Mouse (Mus musculus): ENCODE results near the gene Chd4. TPM values are rescaled to one million over a fixed set of nuclear protein-coding genes. Genes with fewer than 3 reads are reported as not detected.
"Not testable (repeated sequence)": the region's sequence is repeated elsewhere in the genome, so short reads cannot be mapped to it uniquely, and the experiment has no call there.

The Chd4 gene
- total RNA-seq, 1 experiment from 2014 or later = 599 TPM

- ATAC-seq (replicated peaks in 1 of 2; ENCODE audit: insufficient read depth in 1 of 2, low FRiP score in 2 of 2, low TSS enrichment in 1 of 2, low read depth in 1 of 2, poor library complexity in 2 of 2, severe bottlenecking in 2 of 2) = no peak
Observed at GRCm38 (mm10) chr6:125149569-125149950, 53.8 kb downstream of the Chd4 start.

- no peak for ATAC-seq (replicated peaks in 1 of 2; ENCODE audit: insufficient read depth in 1 of 2, low FRiP score in 2 of 2, low TSS enrichment in 1 of 2, low read depth in 1 of 2, poor library complexity in 2 of 2, severe bottlenecking in 2 of 2)
Observed at GRCm38 (mm10) chr6:125152212-125153017, 56.6 kb downstream of the Chd4 start.

- no peak for ATAC-seq (replicated peaks in 1 of 2; ENCODE audit: insufficient read depth in 1 of 2, low FRiP score in 2 of 2, low TSS enrichment in 1 of 2, low read depth in 1 of 2, poor library complexity in 2 of 2, severe bottlenecking in 2 of 2)
Observed at GRCm38 (mm10) chr6:125153018-125153389, 57.2 kb downstream of the Chd4 start.

DNA sequence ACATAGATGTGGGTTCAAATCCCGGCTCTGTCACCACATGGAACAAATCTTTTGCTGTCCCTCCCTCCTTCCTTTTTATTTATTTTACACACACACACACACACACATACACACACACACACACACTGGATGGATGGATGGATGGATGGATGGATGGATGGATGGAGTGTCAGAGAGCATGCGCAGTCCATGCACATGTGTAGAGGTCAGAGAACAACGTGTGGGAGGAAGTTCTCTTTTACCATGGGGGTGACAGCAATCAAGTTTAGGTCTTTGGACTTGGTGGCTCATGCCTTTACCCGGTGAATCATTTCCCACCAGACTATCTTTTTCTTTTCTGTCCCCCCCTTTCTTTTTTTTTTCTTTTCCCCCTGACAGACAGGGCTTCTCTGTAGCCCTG, 57.9 kb downstream of the Chd4 start:
- no peak for ATAC-seq (replicated peaks in 1 of 2; ENCODE audit: insufficient read depth in 1 of 2, low FRiP score in 2 of 2, low TSS enrichment in 1 of 2, low read depth in 1 of 2, poor library complexity in 2 of 2, severe bottlenecking in 2 of 2)

- ATAC-seq (replicated peaks in 1 of 2; ENCODE audit: insufficient read depth in 1 of 2, low FRiP score in 2 of 2, low TSS enrichment in 1 of 2, low read depth in 1 of 2, poor library complexity in 2 of 2, severe bottlenecking in 2 of 2) = 0 out of 4 replicates have a peak, but pooled peaks of 1 of the 2 experiments have one; percentile 17
Observed at GRCm38 (mm10) chr6:125154550-125154949, 58.8 kb downstream of the Chd4 start.

GRCm38 (mm10) chr6:125155262-125155661, 59.5 kb downstream of the Chd4 start:
- ATAC-seq (replicated peaks in 1 of 2; ENCODE audit: insufficient read depth in 1 of 2, low FRiP score in 2 of 2, low TSS enrichment in 1 of 2, low read depth in 1 of 2, poor library complexity in 2 of 2, severe bottlenecking in 2 of 2) = no peak

DNA sequence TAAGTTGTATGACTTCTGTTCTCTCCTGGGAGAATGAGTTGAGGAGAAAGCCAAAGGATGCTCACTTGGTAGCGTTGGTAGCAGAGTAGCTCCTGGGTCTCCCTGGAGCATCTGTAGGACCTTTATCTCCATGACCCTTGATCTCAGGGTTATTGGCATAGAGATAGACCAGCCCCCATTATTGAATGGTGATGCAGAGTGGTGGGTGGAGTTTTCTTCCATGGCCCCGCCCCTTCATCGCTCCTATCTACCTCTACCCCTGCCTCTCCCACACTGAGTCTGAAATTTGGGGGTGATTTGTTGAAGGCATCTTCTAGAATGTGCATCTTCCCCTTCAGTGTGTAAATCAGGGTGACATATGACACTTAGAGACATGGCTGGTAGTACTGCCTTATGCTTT, 60.7 kb downstream of the Chd4 start:
- no peak for ATAC-seq (replicated peaks in 1 of 2; ENCODE audit: insufficient read depth in 1 of 2, low FRiP score in 2 of 2, low TSS enrichment in 1 of 2, low read depth in 1 of 2, poor library complexity in 2 of 2, severe bottlenecking in 2 of 2)

- no peak for ATAC-seq (replicated peaks in 1 of 2; ENCODE audit: insufficient read depth in 1 of 2, low FRiP score in 2 of 2, low TSS enrichment in 1 of 2, low read depth in 1 of 2, poor library complexity in 2 of 2, severe bottlenecking in 2 of 2)
Observed at GRCm38 (mm10) chr6:125156903-125157614, 61.3 kb downstream of the Chd4 start.

DNA sequence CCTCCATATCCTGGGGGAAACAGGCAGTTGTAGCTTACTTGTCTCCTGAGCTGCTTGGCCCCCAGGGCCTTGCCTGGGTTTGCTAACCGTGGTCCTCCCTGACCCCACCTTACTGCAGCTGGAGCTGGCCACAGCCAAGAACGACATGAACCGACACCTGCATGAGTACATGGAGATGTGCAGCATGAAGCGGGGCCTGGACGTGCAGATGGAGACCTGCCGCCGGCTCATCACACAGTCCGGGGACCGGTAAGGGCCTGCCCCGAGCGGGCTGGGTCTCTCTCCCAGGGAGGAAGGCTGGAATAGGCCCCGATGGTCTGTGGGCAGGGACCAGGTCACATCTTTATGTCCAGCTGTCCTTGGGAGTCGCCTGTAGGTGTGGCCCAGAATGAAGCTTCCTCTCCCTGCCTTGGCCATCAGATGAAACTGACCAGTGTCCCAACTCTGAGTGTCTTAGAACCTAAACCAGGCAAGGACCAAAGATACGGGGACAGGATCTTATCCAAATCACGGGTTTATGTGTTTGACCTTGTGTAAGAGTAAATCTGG, 63.2 kb downstream of the Chd4 start:
- ATAC-seq (replicated peaks in 1 of 2; ENCODE audit: insufficient read depth in 1 of 2, low FRiP score in 2 of 2, low TSS enrichment in 1 of 2, low read depth in 1 of 2, poor library complexity in 2 of 2, severe bottlenecking in 2 of 2) = no peak

DNA sequence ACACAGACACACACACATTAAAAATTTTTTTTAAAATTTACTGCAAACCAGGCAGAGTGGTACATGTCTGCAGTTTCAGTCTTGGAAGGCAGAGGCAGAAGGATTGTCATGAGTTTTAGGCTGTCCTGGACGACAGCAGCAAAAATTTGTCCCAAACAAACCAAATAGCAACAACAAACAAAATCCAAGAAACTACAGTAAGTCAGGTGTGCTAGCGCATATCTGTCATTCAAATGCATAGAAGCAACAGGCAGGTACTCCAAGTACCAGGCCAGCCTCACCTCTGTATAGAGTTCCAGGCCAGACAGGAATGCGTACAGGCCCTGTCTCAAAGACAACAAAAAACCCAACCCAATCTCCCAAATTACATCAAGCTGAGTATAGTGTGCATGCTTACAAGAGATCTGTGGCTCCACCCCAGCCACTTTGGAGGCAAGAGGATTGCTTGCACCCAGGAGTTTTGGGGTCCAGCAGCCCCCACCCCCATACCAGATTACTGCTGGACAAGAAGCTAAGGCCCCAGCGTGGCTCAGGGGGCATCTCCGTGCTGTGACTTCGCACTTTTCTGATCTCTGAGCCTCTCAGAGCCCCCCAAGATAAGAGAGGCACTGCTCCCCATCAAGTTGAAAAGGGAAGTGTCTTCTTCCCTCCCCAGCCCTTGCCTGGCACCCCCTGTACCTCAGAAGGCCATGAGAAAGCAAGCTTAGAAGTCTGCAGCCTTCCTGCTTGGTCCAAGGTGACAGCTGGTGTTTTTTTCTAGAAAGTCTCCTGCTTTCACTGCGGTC, 64.2 kb downstream of the Chd4 start:
- ATAC-seq (replicated peaks in 1 of 2; ENCODE audit: insufficient read depth in 1 of 2, low FRiP score in 2 of 2, low TSS enrichment in 1 of 2, low read depth in 1 of 2, poor library complexity in 2 of 2, severe bottlenecking in 2 of 2) = no peak

DNA sequence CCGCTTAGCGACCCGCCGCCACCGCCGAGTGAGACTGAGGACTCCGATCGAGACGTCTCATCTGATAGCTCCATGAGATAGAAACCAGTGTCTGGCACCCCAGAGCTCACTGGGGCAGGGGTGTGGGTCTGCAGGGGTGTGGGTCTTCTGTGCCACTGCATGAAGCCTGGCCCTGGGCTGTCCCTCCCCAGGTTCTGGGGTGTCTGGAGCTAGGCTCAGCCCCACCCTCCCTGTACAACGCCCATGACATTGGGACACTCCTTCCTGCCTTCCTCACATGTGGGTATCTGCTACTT, 64.7 kb downstream of the Chd4 start:
- no peak for ATAC-seq (replicated peaks in 1 of 2; ENCODE audit: insufficient read depth in 1 of 2, low FRiP score in 2 of 2, low TSS enrichment in 1 of 2, low read depth in 1 of 2, poor library complexity in 2 of 2, severe bottlenecking in 2 of 2)

DNA sequence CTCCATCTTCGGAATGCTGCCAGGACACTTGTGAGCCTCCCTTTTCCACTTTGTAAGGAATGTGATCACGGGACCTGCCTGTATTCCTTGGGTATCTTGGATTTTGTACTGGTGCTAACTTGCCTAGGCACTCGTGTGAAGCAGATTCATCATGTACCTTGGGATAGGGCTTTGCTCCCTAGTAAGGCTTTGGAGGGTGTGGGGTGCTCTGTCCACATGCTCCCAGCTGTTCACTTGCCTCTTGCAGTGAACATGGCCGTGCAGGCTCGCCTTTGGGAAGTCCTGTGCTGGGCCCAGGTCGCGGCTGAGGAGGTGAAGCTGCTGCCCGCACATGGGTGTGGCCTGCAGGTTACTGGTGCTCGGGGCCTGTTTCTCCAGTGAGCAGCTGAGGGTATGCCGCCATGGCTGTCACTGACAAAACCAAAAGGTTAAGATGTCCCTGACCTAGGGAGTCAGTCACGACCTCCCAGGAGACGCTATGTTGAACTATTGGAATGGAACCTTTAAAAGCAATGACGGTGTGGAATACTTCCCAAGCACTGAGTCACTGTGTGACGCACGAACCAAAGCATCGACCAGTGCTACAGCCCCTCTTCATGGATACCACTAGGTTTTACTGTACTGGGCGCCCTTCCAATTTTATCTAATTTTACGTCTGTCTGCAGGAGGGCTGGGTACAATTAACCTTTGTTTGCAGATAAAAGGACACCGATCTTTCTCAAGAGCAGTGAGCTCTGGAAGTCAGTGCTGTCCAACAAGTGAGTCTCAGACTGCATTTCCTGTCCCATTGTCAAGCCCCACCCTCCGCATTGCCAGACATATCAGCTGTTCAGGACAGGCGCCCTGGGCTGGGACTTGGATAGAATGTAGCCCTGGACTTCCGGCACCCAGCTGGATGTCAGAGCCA, 65.3 kb downstream of the Chd4 start:
- no peak for ATAC-seq (replicated peaks in 1 of 2; ENCODE audit: insufficient read depth in 1 of 2, low FRiP score in 2 of 2, low TSS enrichment in 1 of 2, low read depth in 1 of 2, poor library complexity in 2 of 2, severe bottlenecking in 2 of 2)

DNA sequence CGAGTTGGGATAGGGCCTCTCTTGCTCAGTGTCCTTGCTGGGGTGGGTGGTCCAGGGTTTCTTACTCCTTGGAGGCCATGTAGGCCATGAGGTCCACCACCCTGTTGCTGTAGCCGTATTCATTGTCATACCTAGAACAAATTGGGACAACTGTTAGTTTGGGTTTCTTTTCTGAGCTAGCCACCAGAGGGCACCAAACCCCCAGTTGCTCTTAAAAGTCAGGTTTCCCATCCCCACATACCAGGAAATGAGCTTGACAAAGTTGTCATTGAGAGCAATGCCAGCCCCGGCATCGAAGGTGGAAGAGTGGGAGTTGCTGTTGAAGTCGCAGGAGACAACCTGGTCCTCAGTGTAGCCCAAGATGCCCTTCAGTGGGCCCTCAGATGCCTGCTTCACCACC, 66.2 kb downstream of the Chd4 start:
- not testable (repeated sequence) for ATAC-seq (replicated peaks in 1 of 2; ENCODE audit: insufficient read depth in 1 of 2, low FRiP score in 2 of 2, low TSS enrichment in 1 of 2, low read depth in 1 of 2, poor library complexity in 2 of 2, severe bottlenecking in 2 of 2)

- not testable (repeated sequence) for ATAC-seq (replicated peaks in 1 of 2; ENCODE audit: insufficient read depth in 1 of 2, low FRiP score in 2 of 2, low TSS enrichment in 1 of 2, low read depth in 1 of 2, poor library complexity in 2 of 2, severe bottlenecking in 2 of 2)
Observed at GRCm38 (mm10) chr6:125162615-125163305, 67.0 kb downstream of the Chd4 start.

DNA sequence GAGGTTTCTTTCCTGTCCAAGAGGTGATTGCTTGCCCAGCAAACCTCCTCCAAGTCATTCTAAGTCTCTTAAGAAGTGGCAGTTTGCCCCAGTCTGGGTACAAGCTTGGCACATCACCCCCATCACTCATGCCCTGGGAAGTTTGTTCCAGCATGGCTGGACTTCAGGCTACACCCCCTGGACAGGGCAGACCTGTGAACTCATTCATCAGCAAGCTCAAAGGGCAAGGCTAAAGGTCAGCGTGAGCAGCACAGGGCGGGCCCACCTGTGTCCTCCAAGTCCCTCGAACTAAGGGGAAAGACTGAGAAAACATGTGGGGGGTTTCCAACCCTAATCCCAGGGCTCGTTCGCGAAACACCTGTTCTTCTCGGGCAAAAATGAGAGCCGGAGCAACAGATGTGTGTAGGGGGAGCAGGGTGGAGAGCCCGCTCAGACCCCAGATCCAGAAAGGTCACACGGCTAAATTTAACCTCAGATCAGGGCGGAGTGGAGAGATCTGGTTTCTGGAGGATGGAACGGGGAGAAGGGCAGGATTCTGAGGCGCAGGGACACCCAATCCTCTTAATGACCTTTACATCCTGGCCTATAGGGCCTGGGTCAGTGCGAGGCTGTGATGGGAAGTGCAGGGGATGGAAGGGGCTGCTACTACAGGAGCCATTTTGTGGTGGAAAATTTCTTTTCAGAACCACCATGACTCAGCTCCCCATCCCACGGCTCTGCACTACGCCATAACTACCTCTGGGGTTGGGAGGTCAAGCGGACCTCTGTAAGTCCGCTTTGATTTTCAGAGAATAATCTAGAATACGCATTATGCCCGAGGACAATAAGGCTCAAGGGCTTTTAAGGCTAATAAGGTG, 68.2 kb downstream of the Chd4 start:
- peak in 1 of 2 experiments; percentile 8; a peak in 1 of 4 replicates for ATAC-seq (replicated peaks in 1 of 2; ENCODE audit: insufficient read depth in 1 of 2, low FRiP score in 2 of 2, low TSS enrichment in 1 of 2, low read depth in 1 of 2, poor library complexity in 2 of 2, severe bottlenecking in 2 of 2)

Measured in hematopoietic stem cell, adult 5-6 weeks (primary cell).